Mouse (Mus musculus) layer of hippocampus, adult 2 months (tissue): ENCODE results near the gene Ranbp3. TPM values are rescaled to one million over a fixed set of nuclear protein-coding genes. Genes with fewer than 3 reads are reported as not detected.

Experiments
- DNase-seq, 2 experiments: peaks; one replicate each; pipeline ENCODE4 v3.0.0; 2022; ENCODE audit warnings: low spot score in 2 of 2
- H3K27ac ChIP-seq: fragments of 200-600 bp; 2 replicates; pipeline ENCODE4 v1.8.1; 2022
- H3K4me3 ChIP-seq: fragments of 200-600 bp; 2 replicates; pipeline ENCODE4 v1.8.1; 2022; ENCODE audit warnings: mild to moderate bottlenecking
- CTCF ChIP-seq: fragments of 200-600 bp; conservative IDR thresholded peaks from 2 replicates; pipeline ENCODE4 v1.8.1; 2022; ENCODE audit warnings: antibody characterized with exemption, mild to moderate bottlenecking, moderate library complexity
- total RNA-seq, 2 experiments: library from RNA; stranded (reverse); gene quantifications; 2 replicates each; pipeline ENCODE4 v1.2.3; 2021

Gene Ranbp3
- total RNA-seq, 2 experiments from 2014 or later, result 87.5 to 89.6 TPM

DNA sequence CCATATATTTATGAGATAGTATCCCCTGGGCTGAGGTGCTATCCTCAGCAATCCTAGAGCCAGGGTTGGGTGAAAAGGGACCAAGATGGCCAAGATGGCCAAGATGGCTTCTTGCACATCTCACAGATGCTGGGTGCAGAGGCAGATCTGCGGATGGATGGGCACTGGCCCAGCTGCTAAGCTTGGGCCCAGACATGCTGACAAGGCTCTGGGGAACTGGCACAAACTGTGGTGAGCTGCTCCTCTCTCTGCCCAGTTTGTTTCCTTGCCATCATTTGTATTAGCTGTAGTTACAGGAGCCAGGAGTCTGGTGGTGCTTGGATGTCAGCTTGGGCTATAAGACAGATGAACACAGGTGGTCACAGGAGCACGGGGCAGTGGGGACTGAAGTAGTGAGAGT is 11.6 kb downstream of the Ranbp3 start:
- TF ChIP-seq CTCF, result no peak
- Histone ChIP-seq H3K27ac (peak overlapping the region; percentile 29; the same call in 1 of the 2 replicates), H3K4me3 (no peak overlapping the region)
- DNase-seq, result no peak

DNA sequence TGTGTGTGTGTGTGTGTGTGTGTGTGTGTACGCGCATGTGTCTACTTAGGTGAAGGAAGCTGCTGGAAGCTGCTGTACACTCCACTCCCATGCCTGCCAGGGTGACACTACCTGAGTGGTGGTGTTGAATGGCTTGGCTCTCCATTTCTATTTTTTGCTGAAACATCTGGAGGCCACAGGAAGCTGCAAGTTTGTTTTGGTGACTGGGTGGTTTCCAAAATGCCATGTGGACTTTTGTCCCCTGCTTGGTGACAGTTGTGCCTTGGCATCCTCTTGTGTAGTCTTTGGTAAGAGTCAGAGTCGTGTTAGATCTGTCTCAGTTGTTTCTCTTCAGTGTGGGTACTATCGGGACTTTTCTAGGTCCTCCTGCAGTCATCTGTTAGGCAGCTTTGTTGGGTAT is 13.7 kb downstream of the Ranbp3 start:
- Histone ChIP-seq H3K4me3 (no peak overlapping the region), H3K27ac (no peak overlapping the region)
- TF ChIP-seq CTCF, result no peak
- no peak for DNase-seq

DNA sequence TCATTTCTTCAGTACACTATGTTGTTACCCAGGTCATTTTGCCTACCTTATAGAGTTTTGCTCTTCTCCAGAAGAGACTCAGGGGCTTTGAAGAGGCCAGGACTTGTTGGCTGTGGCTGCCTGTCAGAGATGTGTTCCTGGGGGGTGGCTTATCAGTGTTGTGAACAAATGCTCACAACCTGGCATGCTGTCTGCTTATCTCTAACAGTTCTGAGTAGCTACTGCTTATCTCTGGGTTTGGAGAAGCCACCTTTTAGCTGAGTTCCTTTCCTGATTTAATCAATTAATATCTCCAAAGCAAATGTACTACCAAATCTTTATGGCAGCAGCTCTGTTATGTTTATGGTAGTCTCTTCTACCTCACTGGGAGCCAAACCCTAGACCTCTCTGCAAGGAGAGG is 15.0 kb downstream of the Ranbp3 start:
- no peak for TF ChIP-seq CTCF
- no peak overlapping the region for H3K4me3 ChIP-seq
- DNase-seq, result no peak
- H3K27ac ChIP-seq, result no peak overlapping the region

DNA sequence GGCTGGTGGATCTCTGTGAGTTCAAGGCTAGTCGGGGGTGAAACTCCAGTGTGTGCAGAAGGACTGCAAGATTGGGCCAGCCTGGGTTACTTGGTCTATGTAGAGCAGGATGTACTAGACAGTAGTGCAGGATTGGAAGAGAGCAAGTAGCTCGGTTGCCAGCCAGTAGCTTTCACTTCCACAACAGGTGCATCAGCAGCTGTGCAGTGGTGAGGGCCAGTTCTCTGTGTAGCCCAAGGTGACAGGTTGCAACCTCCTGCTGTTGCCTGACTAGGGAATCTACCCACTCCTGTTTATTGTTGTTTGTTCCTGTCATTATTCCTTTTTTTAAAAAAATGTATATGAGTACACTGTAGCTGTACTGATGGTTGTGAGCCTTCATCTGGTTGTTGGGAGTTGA is 15.6 kb downstream of the Ranbp3 start:
- H3K27ac ChIP-seq, result no peak overlapping the region
- DNase-seq, result no peak
- no peak for TF ChIP-seq CTCF
- H3K4me3 ChIP-seq, result no peak overlapping the region

DNA sequence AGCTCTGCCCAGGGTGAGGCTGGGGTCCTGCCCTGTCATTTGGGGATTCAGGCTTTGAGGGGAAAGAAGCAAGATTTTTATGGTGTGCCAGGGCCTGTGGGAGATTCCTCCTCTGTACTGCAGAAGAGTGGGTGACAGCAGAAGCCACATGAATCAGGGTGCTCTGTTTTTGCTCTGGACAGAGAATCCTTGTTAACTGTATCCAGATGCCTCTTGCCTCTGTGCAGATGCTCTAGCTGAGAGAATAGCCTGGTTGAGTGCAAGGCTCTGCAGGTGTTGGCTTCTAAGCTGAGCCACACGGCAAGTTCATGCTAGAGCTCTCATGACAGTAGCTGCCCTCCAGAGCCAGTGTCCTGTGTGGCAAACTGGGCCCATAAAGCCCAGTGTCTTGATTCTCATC is 20.3 kb downstream of the Ranbp3 start:
- DNase-seq, result no peak
- H3K27ac ChIP-seq, result peak overlapping the region; percentile 82
- TF ChIP-seq CTCF, result no peak
- H3K4me3 ChIP-seq, result no peak overlapping the region

DNA sequence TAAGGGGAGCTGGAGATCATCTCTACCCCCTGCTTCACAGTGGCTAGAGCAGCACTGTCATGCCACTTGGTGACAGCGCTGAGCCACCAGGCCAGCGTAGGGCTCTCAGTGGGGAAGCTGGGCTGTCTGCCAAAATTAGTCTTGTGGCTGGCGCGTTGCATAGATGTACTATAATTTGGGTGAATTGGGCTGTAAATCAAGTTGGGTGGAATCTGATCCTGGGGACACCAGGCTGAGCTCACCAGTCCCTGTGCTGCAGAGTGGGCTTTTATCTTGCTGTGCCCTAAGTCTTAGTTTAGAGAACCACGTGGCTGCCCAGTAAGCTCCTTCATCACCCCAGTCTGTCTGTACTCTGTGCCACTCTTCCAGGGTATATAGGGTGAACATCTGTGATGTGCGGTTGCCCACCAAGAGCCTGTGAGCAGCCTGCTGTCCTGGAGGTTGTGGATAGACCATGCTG is 20.8 kb downstream of the Ranbp3 start:
- Histone ChIP-seq H3K27ac (peak overlapping the region; percentile 82), H3K4me3 (no peak overlapping the region)
- DNase-seq, result peak; percentile 71 to 83
- TF ChIP-seq CTCF, result peak; percentile 27

DNA sequence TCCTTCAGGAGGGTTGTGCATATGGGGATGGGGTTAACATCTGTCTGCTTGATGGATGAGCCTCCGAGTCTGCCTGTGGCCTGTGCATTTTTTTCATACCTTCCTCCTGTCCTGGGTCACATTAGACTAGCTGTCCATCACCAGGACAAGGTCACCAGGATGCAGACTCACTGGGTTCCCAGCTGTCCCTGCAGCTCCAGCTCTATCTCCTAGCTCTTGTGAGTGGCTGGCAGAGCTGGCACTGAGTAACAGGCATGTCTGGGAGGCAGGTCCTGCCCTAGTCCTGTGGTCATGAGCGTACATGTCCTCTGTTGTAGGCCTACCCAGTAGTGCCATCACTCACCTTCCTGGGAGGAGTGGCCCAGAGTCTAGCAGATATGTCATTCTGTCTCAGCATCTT is 27.4 kb downstream of the Ranbp3 start:
- Histone ChIP-seq H3K27ac (no peak overlapping the region), H3K4me3 (no peak overlapping the region)
- no peak for TF ChIP-seq CTCF
- no peak for DNase-seq

DNA sequence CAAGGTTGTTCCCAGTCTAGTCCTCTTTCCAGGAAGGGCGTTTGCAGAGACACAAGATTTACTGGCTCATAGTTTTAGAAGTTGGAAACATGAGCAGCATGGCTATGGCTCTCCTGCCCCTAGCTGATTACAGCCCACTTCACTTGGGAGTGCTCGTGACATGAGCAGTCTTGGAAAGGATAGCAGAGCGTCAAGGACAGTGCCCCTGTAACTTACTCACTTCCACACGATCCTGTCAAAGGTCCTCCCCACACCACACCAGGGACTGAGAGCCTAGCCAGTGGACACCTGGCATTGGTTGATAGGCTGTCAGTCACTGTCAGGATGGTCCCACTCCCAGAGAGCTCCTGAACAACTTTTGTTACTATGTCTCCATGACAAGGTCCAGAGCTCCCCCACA is 29.9 kb downstream of the Ranbp3 start:
- no peak overlapping the region for H3K4me3 ChIP-seq
- DNase-seq, result no peak

DNA sequence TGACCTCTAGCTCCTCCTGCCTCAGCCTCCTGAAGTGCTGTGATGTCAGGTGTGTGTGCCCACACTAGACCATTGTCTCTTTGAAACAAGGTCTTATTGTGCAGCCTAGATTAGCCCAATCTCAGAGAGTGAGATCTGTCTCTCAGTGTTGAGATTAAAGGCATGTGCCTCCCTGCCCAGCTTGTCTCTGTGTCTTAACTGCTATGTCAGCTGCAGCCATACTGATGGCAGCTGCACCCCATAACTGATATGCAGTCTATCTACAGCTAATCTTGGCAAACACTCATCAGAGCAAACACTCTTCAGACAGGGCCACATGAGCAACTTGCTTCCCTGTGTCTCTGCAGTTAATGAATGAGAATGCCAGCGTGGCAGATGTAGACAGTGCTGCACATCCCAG is 33.4 kb downstream of the Ranbp3 start:
- DNase-seq, result no peak
- H3K4me3 ChIP-seq, result no peak overlapping the region
- H3K27ac ChIP-seq, result no peak overlapping the region
- TF ChIP-seq CTCF, result no peak

More for the DNA sequence above, 29.9 kb downstream of the Ranbp3 start:
- no peak overlapping the region for H3K27ac ChIP-seq
- TF ChIP-seq CTCF, result no peak

DNA sequence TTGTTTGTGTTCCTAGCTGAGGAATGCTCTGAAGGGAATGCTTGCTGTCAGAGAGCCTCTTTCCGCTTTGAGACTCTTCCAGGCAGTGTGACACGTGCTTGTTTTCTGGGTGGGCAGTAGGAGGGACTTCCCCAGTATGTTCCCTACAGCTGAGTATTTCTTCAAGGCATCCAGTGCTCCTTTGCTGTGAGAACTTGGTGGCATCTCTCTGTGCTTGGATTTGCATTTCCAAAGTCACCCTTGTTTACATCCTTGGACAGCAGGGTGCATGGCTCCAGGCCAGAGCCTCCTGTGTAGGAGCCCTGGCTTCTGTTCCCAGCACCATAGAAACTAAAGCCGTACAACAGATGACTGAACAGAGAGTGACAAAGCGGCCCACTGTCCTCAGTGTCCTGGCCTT is 35.6 kb downstream of the Ranbp3 start:
- Histone ChIP-seq H3K4me3 (no peak overlapping the region), H3K27ac (0 out of 2 replicates have a peak overlapping the region, but pooled peaks have one; percentile 7)
- TF ChIP-seq CTCF, result no peak
- no peak for DNase-seq

DNA sequence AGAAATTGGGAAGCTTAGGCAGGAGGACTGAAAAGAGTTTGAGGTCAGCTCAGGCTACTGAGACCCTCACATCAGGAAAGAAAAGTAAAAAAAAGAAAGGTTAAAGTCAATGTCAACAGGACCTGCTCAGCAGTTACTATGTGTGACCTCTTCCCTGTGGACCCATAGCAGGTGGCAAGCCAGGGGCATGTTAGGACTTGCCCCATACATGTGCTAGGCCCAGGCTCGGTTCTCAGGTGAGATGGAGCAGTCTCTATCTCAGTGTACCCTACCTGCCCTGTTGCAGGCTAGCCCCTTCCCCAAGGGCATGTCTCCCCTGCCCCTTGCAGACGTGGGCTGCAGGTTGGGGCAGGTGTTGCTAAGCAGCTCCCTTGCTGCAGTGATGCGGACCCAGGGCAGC is 36.6 kb downstream of the Ranbp3 start:
- no peak overlapping the region for H3K4me3 ChIP-seq
- TF ChIP-seq CTCF, result no peak
- DNase-seq, result no peak
- no peak overlapping the region for H3K27ac ChIP-seq

DNA sequence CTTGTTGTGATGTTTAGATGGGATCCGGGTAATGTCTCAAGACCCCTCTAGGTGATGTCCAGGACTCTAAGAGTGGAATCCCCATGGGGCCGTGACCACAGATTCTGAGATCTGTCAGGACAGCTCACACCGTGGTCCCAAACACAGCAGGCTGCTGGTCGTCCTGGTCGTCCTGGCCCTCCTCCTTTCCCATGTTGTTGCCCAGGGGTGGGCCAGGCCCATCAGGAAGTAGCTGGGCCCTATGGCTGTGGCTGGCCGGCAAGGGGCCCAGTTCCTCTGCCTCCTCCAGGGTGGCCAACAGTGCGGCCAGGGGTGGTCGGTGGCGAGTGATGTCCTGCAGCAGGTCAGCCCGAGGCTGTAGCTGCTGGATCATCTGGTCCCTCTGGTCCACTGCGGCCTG is 42.3 kb downstream of the Ranbp3 start:
- no peak overlapping the region; the same call in 1 of the 2 replicates for H3K27ac ChIP-seq
- DNase-seq, result no peak
- no peak for TF ChIP-seq CTCF
- no peak overlapping the region for H3K4me3 ChIP-seq

DNA sequence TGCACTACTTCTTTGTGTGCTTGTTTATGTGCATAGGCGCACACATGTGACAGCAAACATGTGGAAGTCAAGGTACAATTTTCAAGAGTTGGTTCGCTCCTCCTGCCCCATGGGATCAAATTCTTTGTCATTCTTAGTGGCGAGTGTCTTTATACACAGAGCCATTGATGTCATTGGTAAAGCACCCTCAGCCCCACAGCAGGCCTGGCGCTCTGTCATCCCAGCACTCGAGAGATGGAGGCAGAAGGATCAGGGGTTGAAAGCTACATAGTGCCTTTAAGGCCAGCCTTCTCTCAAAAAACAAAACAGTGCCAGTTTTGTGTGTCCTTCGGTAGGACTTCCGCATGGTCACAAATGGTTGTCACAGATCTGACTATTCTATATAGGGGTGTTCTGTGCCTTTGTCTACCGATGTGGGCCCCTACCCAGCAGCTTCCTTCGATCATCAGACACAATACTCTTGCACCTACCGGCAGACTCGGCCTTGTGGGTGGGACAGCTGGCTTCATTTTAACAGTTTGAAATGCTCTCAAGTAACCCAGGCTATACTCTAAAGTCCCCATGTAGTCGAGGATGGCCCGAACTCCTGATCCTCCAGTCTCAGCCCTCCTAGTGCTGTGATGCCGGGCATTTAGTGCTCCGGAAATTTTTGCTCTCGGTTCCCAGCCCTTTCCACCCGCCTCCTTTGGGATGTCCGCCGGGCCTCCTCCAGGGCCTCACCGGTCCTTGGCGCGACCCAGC is 43.0 kb downstream of the Ranbp3 start:
- DNase-seq, result no peak
- TF ChIP-seq CTCF, result no peak
- Histone ChIP-seq H3K4me3 (peak overlapping the region; percentile 73), H3K27ac (peak overlapping the region; percentile 97)

DNA sequence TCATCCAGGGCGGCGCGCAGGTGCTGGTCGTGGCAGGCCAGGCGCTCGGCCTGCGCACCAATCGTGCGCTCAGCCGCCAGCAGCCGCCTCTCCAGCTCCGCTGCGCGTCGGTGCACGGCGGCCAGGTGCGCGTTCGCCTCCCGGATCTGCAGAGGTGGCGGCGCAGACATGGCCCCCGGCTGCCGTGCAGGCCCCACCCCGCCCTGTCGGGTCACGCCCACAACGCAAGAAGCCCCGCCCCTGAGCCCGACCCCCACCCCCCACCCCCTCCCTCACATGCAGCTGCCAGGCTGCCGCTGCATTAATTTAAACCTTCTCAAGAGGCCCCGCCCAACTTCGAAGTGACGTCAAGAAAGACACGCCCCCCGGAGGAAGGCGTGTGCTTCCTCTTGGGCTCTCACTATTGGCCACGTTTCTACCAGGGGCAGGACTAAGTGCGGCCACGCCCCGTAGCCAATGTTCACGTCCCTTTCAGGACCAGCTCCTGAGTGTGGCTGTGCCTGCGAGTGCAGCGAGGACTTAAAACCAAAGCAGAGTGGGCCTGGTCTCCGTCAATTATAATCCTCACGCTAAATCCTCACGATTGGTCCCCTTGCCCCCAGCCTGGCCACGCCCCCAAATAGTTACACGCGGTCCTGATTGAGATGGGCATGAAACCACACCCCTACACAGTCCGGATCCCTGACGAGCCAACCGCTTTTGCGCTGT is 43.7 kb downstream of the Ranbp3 start:
- no peak for TF ChIP-seq CTCF
- peak; percentile 97 to 98 for DNase-seq
- H3K4me3 ChIP-seq, result peak overlapping the region; percentile 73
- H3K27ac ChIP-seq, result peak overlapping the region; percentile 97
